Mouse (Mus musculus): ENCODE data around the gene Cbl. TPM values are rescaled to one million over a fixed set of nuclear protein-coding genes. Genes with fewer than 3 reads are reported as not detected.

The Cbl gene
- polyA plus RNA-seq, 1 experiment from 2014 or later = 19.2 TPM

DNA sequence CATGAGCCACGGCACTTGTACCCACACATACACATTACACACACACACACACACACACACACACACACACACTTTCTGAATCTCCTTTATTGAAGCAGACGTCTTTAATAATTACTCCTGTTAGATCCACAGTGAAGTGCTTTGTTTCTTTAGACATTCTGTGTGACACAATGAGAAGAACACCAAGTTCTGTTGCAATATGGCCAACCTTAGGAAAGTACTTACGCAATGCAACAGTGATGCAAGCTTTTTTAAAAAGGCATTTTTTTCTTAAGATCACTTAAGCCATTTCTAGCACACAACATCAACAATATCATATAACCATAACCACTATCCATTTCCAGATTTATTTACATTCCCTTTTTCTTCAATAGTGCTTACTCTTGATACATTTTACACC lies 42.7 kb downstream of the Cbl start:
- H3K27me3 ChIP-seq (ENCODE audit: control insufficient read depth, insufficient read depth, low read length) = no peaks in the 10 kb centered on the region
- H3K4me2 ChIP-seq (ENCODE audit: low read depth, severe bottlenecking) = no peak overlapping the region
- no peaks in the 10 kb centered on the region for H3K4me1 ChIP-seq (ENCODE audit: control insufficient read depth, insufficient read depth, low read length)
- H3K9ac ChIP-seq (ENCODE audit: low read length) = no peak overlapping the region
- 74% methylated on average over 3 of the region's 3 CpGs for WGBS
- DNase-seq (ENCODE audit: low spot score) (no peak), ATAC-seq (ENCODE audit: insufficient number of reproducible peaks, low FRiP score, low TSS enrichment, low read depth) (no peak)
- no peaks in the 10 kb centered on the region for H3K36me3 ChIP-seq (ENCODE audit: control insufficient read depth, insufficient read depth, low read length)
- H3K27ac ChIP-seq (replicated peaks; ENCODE audit: low read depth, low read length) = no peak overlapping the region
- no peak overlapping the region for H3K4me3 ChIP-seq (ENCODE audit: low read depth, low read length)
- H3K9me3 ChIP-seq (ENCODE audit: control insufficient read depth, low read length) = no peaks in the 10 kb centered on the region

DNA sequence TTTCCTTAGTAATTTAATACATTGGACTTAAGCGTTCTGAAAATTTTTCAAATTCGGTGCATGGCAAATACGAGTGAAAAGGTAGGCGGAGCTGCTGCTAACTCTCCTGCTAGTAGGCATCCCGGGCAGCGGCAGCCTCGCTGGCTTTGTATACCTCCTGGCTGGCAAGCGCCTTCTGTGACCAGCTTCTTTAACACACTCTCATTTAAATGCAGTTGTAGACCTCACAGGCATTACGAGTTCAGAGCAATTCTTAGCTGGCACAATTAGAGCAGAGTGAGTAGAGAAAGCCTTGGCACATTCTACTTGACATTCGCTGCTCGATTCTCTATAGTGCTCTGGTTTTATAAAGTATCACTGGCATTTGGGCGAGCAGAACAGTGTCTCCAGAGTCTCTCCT lies 45.6 kb downstream of the Cbl start:
- Histone ChIP-seq H3K27me3 (ENCODE audit: control insufficient read depth, insufficient read depth, low read length) (no peaks in the 10 kb centered on the region), H3K4me2 (ENCODE audit: low read depth, severe bottlenecking) (no peak overlapping the region), H3K4me1 (ENCODE audit: control insufficient read depth, insufficient read depth, low read length) (no peaks in the 10 kb centered on the region), H3K27ac (replicated peaks; ENCODE audit: low read depth, low read length) (no peak overlapping the region), H3K4me3 (ENCODE audit: low read depth, low read length) (no peak overlapping the region), H3K36me3 (ENCODE audit: control insufficient read depth, insufficient read depth, low read length) (no peaks in the 10 kb centered on the region), H3K9ac (ENCODE audit: low read length) (no peak overlapping the region), H3K9me3 (ENCODE audit: control insufficient read depth, low read length) (no peaks in the 10 kb centered on the region)
- DNase-seq (ENCODE audit: low spot score) (no peak), ATAC-seq (ENCODE audit: insufficient number of reproducible peaks, low FRiP score, low TSS enrichment, low read depth) (no peak)
- 83% methylated on average over 12 of the region's 12 CpGs for WGBS

DNA sequence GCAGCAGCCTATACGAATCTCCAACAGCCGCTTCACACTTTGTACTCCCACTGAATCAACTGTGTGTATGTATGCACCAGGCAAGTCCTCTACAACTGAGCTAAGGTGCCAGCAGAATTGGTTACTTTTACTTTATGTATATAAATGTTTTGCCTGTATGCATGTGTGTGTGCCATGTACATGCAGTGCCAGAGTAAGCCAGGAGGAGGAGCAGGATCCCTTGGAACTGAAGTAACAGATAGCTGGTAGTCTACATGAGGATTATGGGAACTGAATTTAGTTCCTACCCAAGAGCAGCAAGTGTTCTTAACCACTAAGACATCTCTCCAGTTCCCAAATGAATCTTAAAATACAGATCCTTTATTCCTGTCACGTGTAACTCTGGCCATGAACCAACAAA lies 51.6 kb downstream of the Cbl start:
- Histone ChIP-seq H3K4me1 (ENCODE audit: control insufficient read depth, insufficient read depth, low read length) (no peaks in the 10 kb centered on the region), H3K9me3 (ENCODE audit: control insufficient read depth, low read length) (0 out of 2 replicates have a peak, but pooled peaks cover 3% of the 10 kb centered on the region), H3K4me3 (ENCODE audit: low read depth, low read length) (no peak overlapping the region), H3K36me3 (ENCODE audit: control insufficient read depth, insufficient read depth, low read length) (no peaks in the 10 kb centered on the region), H3K9ac (ENCODE audit: low read length) (no peak overlapping the region), H3K27ac (replicated peaks; ENCODE audit: low read depth, low read length) (no peak overlapping the region), H3K27me3 (ENCODE audit: control insufficient read depth, insufficient read depth, low read length) (no peaks in the 10 kb centered on the region), H3K4me2 (ENCODE audit: low read depth, severe bottlenecking) (no peak overlapping the region)
- ATAC-seq (ENCODE audit: insufficient number of reproducible peaks, low FRiP score, low TSS enrichment, low read depth) (no peak), DNase-seq (ENCODE audit: low spot score) (no peak)
- WGBS = 94% methylated on average over 3 of the region's 3 CpGs

DNA sequence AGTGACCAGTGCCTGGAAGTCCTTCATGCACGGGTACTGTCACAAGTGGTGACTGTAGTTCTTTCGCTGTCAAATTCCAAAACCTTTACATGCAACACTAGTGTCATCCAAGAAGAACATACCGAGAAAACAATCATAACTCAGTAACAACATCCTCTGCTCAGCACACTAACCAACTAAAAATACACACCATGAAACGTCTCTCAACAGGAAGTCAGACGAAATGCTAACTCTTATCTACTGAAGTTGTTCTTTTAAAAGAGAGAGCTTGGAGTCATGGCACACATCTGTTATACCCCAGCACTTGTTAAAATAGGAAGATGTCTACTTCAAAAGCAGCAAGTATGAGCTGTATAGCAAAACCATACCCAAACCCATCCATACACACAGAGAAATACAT lies 52.3 kb downstream of the Cbl start:
- DNase-seq (ENCODE audit: low spot score) = no peak
- WGBS = 92% methylated on average over 5 of the region's 5 CpGs
- ATAC-seq (ENCODE audit: insufficient number of reproducible peaks, low FRiP score, low TSS enrichment, low read depth) = no peak
- Histone ChIP-seq H3K9me3 (ENCODE audit: control insufficient read depth, low read length) (0 out of 2 replicates have a peak, but pooled peaks cover 3% of the 10 kb centered on the region), H3K4me3 (ENCODE audit: low read depth, low read length) (no peak overlapping the region), H3K27ac (replicated peaks; ENCODE audit: low read depth, low read length) (no peak overlapping the region), H3K27me3 (ENCODE audit: control insufficient read depth, insufficient read depth, low read length) (no peaks in the 10 kb centered on the region), H3K36me3 (ENCODE audit: control insufficient read depth, insufficient read depth, low read length) (no peaks in the 10 kb centered on the region), H3K4me2 (ENCODE audit: low read depth, severe bottlenecking) (no peak overlapping the region), H3K9ac (ENCODE audit: low read length) (no peak overlapping the region), H3K4me1 (ENCODE audit: control insufficient read depth, insufficient read depth, low read length) (no peaks in the 10 kb centered on the region)

DNA sequence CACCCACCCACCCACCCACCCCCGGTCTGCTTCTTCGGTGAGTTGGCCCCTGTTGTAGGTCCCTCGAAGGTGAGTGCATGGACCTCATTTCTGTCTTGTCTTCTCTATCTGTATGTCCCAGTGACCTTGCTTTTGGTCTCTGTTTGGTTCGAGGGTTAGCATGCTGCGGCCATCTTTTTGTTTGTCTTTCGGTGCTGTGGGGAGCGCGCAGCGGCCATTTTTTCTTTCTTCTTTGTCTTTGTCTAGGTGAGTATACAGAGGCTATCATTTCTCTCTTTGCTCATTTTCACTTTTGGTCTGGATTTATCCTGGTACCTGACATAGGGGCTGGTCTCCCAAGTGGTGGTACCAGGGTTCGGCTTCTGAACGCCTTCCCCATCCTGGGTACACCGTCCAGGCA lies 55.0 kb downstream of the Cbl start:
- H3K4me1 ChIP-seq (ENCODE audit: control insufficient read depth, insufficient read depth, low read length) = no peaks in the 10 kb centered on the region
- 0 out of 2 replicates have a peak, but pooled peaks cover 3% of the 10 kb centered on the region for H3K9me3 ChIP-seq (ENCODE audit: control insufficient read depth, low read length)
- H3K36me3 ChIP-seq (ENCODE audit: control insufficient read depth, insufficient read depth, low read length) = no peaks in the 10 kb centered on the region
- no peak overlapping the region for H3K9ac ChIP-seq (ENCODE audit: low read length)
- 97% methylated on average over 12 of the region's 12 CpGs for WGBS
- ATAC-seq (ENCODE audit: insufficient number of reproducible peaks, low FRiP score, low TSS enrichment, low read depth) = no peak
- no peak overlapping the region for H3K4me3 ChIP-seq (ENCODE audit: low read depth, low read length)
- no peak overlapping the region for H3K27ac ChIP-seq (replicated peaks; ENCODE audit: low read depth, low read length)
- no peak for DNase-seq (ENCODE audit: low spot score)
- no peaks in the 10 kb centered on the region for H3K27me3 ChIP-seq (ENCODE audit: control insufficient read depth, insufficient read depth, low read length)
- H3K4me2 ChIP-seq (ENCODE audit: low read depth, severe bottlenecking) = no peak overlapping the region

DNA sequence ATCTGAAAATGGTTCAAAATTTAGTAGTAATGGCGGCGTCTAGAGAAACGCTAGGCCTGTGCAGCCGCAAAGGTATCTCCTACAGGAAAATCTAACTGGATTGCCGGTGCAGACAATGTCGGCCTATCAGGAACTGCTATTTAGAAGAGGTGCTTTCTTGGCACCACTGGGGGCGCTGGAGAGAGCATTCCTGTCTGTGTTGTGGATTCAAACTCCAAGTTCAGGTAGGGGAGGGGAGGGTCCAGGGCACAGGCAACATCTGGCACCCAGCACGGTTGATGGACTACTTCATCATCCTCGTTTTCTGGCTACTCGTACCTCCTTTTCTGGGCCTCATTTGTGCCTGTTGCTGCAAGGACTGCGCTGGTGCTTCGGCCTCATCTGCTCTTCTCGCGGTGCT lies 55.5 kb downstream of the Cbl start:
- Histone ChIP-seq H3K27ac (replicated peaks; ENCODE audit: low read depth, low read length) (no peak overlapping the region), H3K9ac (ENCODE audit: low read length) (no peak overlapping the region), H3K4me3 (ENCODE audit: low read depth, low read length) (no peak overlapping the region), H3K4me2 (ENCODE audit: low read depth, severe bottlenecking) (no peak overlapping the region), H3K27me3 (ENCODE audit: control insufficient read depth, insufficient read depth, low read length) (no peaks in the 10 kb centered on the region), H3K36me3 (ENCODE audit: control insufficient read depth, insufficient read depth, low read length) (no peaks in the 10 kb centered on the region), H3K9me3 (ENCODE audit: control insufficient read depth, low read length) (0 out of 2 replicates have a peak, but pooled peaks cover 3% of the 10 kb centered on the region), H3K4me1 (ENCODE audit: control insufficient read depth, insufficient read depth, low read length) (no peaks in the 10 kb centered on the region)
- DNase-seq (ENCODE audit: low spot score) (peak; percentile 37), ATAC-seq (ENCODE audit: insufficient number of reproducible peaks, low FRiP score, low TSS enrichment, low read depth) (no peak)
- WGBS = 84% methylated on average over 14 of the region's 14 CpGs

DNA sequence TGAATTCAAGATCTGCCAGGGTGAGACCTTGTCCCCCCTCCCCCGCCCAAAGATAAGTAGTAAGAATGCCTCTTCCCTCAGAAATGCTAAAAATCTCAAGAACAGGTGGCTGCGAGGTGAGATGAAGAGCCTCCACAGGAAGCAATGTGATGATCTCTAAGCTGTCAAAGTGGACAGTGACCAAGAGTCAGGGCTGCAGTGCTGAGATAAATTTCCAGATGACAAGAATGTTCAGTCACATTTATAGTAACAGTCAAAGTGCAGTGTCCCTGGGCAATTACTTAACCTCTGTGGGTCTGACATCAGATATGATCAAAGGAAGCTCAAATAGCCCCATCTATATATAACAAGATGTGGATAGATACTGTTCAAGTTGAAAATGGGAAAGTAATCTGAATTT lies 56.4 kb downstream of the Cbl start:
- no peak for DNase-seq (ENCODE audit: low spot score)
- ATAC-seq (ENCODE audit: insufficient number of reproducible peaks, low FRiP score, low TSS enrichment, low read depth) = no peak

DNA sequence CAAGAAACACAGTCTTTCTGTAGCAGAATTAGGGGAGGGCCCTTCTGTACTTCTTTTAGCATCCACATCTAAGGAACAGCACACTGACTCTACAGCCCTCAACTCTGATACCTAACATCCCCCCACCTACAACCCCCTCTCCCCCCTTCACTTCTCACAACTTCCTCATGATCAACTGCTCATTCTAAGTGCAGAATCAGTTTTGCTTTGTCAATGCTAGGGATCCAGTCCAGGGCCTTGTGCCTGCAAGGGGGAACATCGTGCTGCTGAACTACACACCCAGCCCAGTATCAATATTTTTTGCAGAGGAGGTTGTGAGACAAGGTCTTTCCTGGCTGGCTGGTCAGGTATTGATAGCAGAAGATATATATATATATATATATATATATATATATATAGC lies 57.9 kb downstream of the Cbl start:
- Histone ChIP-seq H3K27ac (replicated peaks; ENCODE audit: low read depth, low read length) (no peak overlapping the region), H3K4me3 (ENCODE audit: low read depth, low read length) (no peak overlapping the region), H3K9ac (ENCODE audit: low read length) (no peak overlapping the region), H3K36me3 (ENCODE audit: control insufficient read depth, insufficient read depth, low read length) (peaks cover 2% of the 10 kb centered on the region; the same call in 1 of the 2 replicates), H3K27me3 (ENCODE audit: control insufficient read depth, insufficient read depth, low read length) (no peaks in the 10 kb centered on the region), H3K9me3 (ENCODE audit: control insufficient read depth, low read length) (0 out of 2 replicates have a peak, but pooled peaks cover 3% of the 10 kb centered on the region), H3K4me1 (ENCODE audit: control insufficient read depth, insufficient read depth, low read length) (no peaks in the 10 kb centered on the region), H3K4me2 (ENCODE audit: low read depth, severe bottlenecking) (no peak overlapping the region)
- 89% methylated on average over 1 of the region's 1 CpGs for WGBS
- ATAC-seq (ENCODE audit: insufficient number of reproducible peaks, low FRiP score, low TSS enrichment, low read depth) (no peak), DNase-seq (ENCODE audit: low spot score) (no peak)

More for the DNA sequence above, 56.4 kb downstream of the Cbl start:
- Histone ChIP-seq H3K27ac (replicated peaks; ENCODE audit: low read depth, low read length) (no peak overlapping the region), H3K9me3 (ENCODE audit: control insufficient read depth, low read length) (0 out of 2 replicates have a peak, but pooled peaks cover 3% of the 10 kb centered on the region), H3K36me3 (ENCODE audit: control insufficient read depth, insufficient read depth, low read length) (peaks cover 2% of the 10 kb centered on the region; the same call in 1 of the 2 replicates), H3K9ac (ENCODE audit: low read length) (no peak overlapping the region), H3K27me3 (ENCODE audit: control insufficient read depth, insufficient read depth, low read length) (no peaks in the 10 kb centered on the region), H3K4me2 (ENCODE audit: low read depth, severe bottlenecking) (no peak overlapping the region), H3K4me3 (ENCODE audit: low read depth, low read length) (no peak overlapping the region), H3K4me1 (ENCODE audit: control insufficient read depth, insufficient read depth, low read length) (no peaks in the 10 kb centered on the region)
- WGBS = 94% methylated on average over 2 of the region's 2 CpGs

DNA sequence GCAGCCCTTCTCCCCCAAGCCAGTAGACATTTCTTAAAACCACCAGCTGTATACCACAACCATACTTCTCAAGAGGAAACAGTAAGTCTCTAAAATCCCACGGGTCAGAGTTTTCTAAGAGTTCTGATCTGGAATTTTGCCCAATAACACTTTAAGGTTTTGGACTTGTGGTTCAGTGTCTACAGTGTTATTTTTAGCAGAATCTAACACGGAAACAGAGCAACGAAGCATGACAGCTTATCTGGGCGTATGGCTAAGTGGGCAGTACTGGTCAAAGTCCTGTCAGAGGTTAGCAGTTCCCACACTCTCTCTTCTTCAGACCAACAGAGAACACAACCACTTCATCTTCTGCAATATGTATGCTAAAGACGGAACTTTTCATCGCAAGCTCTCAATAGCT lies 58.3 kb downstream of the Cbl start:
- ATAC-seq (ENCODE audit: insufficient number of reproducible peaks, low FRiP score, low TSS enrichment, low read depth) (no peak), DNase-seq (ENCODE audit: low spot score) (no peak)
- H3K27ac ChIP-seq (replicated peaks; ENCODE audit: low read depth, low read length) = no peak overlapping the region
- no peaks in the 10 kb centered on the region for H3K4me1 ChIP-seq (ENCODE audit: control insufficient read depth, insufficient read depth, low read length)
- 91% methylated on average over 6 of the region's 6 CpGs for WGBS
- peaks cover 2% of the 10 kb centered on the region; the same call in 1 of the 2 replicates for H3K36me3 ChIP-seq (ENCODE audit: control insufficient read depth, insufficient read depth, low read length)
- no peak overlapping the region for H3K4me3 ChIP-seq (ENCODE audit: low read depth, low read length)
- H3K9me3 ChIP-seq (ENCODE audit: control insufficient read depth, low read length) = 0 out of 2 replicates have a peak, but pooled peaks cover 3% of the 10 kb centered on the region
- no peaks in the 10 kb centered on the region for H3K27me3 ChIP-seq (ENCODE audit: control insufficient read depth, insufficient read depth, low read length)
- no peak overlapping the region for H3K4me2 ChIP-seq (ENCODE audit: low read depth, severe bottlenecking)
- H3K9ac ChIP-seq (ENCODE audit: low read length) = no peak overlapping the region

Measured in limb, embryonic 11.5 days (tissue).